Mouse (Mus musculus) monocyte, adult 2 months (primary cell): ENCODE measurements around the gene Tsacc.

Experiments used
- DNase-seq, 2 experiments: peaks; one replicate each; pipeline ENCODE4 v3.0.0; 2022; ENCODE audit warnings: low spot score in 2 of 2, low read depth in 1 of 2

Tsacc gene

GRCm38 (mm10) chr3:88239446-88239845 lies 57.4 kb downstream of the Tsacc start:
- no peak for DNase-seq

DNA sequence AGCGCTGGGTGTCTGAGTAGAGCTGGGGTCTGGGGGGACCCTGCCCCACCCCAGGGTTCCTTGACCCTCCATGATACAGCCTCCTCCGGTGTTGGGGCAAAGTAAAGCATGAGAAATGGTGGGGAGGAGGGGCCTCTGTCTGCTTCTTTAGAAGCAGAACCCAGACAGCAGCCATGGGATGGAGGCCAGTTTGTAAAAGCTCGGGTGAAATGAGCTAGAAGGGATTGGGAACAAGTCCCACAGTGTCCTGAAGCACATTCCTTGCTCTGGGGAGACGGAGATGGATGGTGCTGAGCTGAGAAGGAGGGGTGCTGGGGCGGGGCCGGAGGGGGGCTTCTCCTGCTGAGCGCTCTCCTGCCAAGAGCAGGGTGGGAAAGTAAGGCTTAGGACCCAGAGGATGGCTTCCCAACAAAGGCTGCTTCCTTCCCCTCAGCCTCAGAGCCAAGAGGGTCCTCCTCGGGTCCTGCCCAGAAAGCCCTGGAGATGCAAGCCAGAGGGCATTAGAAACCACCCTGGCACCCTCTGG lies 57.9 kb downstream of the Tsacc start:
- no peak for DNase-seq

GRCm38 (mm10) chr3:88237556-88238194 lies 59.1 kb downstream of the Tsacc start:
- DNase-seq = no peak

DNA sequence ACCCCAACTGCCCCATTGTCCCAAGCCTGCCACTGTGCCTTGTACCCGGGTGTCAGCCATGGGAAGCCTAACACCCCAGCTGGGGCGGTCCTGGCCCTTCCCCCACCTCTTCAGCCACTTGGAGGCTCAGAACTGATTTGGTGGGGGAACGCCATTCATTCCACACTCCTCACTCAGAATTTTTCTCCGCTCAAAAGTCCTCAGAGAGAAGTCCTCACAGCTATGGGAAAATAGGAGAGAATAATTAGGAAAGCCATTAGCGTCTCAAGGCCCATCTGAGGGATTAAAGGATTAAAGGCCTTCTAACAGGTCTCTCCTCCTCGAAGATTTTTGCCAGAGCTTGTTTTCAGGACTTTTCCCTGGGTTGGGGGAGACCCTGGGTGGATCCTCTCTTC lies 59.6 kb downstream of the Tsacc start:
- no peak for DNase-seq

DNA sequence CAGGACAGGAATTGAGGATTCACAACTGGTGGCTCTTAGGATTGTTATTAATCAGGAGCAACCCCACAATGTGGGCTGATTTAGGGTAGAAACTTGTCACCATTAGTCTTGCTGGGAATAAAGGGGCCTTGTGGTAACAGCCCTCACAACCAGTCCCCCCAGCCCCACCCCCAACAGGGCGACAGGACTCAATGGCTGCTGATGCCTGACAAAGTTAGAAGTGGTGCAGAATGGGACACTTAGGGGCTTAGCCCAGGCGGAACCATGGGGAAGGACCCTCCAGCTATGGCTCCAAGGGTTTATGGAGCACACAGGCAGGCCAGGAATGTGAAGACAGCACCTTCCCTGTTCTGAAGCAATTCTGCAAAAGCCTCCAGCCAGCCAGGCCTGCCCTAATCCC lies 61.2 kb downstream of the Tsacc start:
- DNase-seq = no peak

GRCm38 (mm10) chr3:88235216-88235615 lies 61.6 kb downstream of the Tsacc start:
- DNase-seq = no peak

DNA sequence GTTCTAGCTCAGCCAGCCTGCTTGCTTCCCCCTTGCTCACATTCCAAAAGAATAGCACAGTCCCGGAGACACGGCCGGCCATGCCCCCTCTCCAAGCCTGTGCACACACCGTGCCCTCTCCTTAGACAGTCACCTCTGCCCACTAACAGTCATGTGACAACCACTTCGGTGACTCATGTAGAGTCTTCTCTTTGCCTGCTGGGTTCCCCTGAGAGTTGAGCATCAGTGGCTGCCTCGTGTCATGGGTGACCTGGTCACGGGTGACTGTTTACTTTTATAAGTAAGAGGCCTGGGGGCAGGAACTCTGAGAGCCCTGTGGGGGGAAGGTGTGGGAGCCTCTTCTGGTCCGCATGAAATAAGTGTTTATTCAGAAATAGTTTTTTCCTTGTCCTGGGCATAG lies 62.8 kb downstream of the Tsacc start:
- DNase-seq = no peak

- DNase-seq = no peak
Observed at GRCm38 (mm10) chr3:88232851-88233649, 63.7 kb downstream of the Tsacc start.
